Mouse (Mus musculus) gonadal fat pad, adult 2 months (tissue): Measurements from ENCODE around the gene Pole4. TPM values are rescaled to one million over a fixed set of nuclear protein-coding genes. Genes with fewer than 3 reads are reported as not detected.
A peak's percentile ranks its signal among the peaks of the same experiment; 100 is the strongest.
"Not testable (repeated sequence)": the region's sequence is repeated elsewhere in the genome, so short reads cannot be mapped to it uniquely, and the experiment has no call there.

Experiments
- DNase-seq: peaks from one replicate; pipeline ENCODE4 v3.0.0-alpha.2; 2012; ENCODE audit warnings: low read depth
- polyA plus RNA-seq: library from polyadenylated mRNA; depleted of rRNA; stranded (reverse); fragments of >200 nt; gene quantifications from 2 replicates; pipeline ENCODE4 v1.2.3, GENCODE M21; 2012; rRNA removed

Gene Pole4
- polyA plus RNA-seq, 1 experiment: 23.0 TPM

DNA sequence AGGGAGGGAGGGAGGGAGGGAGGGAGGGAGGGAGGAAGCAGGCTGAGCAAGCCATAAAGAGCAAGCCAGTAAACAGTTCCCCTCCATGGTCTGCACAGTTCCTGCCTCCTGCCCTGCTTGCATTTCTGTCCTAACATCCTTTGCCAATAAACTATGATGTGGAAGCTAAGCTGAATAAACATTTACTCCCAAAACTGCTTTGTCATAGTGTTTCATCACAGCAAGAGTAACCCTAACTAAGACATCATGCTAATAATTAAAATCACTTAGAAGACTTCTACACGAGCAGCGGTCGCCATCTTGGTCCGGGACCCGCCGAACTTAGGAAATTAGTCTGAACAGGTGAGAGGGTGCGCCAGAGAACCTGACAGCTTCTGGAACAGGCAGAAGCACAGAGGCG is 79.8 kb downstream of the Pole4 start:
- not testable (repeated sequence) for DNase-seq

DNA sequence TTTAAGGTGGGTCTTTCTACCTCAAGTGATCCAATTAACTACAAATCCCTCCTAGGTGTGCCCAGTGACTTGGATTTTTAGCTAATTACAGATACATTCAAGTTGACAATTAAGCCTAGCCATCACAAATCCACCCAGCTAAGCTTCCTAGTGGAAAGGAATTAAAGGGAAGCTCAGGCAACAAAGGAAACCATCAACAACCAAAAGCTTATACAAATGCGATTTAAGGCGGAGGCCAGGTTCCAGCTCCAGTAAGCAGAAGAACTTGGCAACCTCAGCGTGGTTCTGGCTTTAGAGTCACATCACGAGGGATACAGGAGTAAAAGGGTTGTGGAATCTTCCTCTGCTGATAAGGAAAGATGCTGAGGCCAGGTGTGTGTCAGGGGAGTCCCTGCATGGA is 92.0 kb downstream of the Pole4 start:
- no peak for DNase-seq

DNA sequence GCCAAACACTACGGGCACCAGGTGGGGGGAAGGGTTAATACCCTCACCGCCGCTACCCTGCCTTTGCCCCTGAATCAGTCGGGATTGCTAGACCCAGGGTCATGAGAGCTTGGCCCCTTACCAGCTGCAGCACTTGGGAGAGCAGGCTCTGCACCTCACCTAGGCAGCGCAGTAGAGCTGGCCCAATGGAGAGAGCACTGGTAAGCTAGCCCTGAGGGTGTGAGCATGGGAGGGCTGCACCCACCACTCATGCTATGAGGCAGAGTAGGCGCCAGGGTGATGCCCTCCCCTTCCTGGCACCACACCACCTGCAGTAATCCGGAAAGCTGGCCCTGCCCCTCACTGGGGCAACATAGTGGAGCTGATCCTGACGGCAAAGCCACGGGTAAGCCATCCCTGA is 94.1 kb downstream of the Pole4 start:
- peak; percentile 24 for DNase-seq

DNA sequence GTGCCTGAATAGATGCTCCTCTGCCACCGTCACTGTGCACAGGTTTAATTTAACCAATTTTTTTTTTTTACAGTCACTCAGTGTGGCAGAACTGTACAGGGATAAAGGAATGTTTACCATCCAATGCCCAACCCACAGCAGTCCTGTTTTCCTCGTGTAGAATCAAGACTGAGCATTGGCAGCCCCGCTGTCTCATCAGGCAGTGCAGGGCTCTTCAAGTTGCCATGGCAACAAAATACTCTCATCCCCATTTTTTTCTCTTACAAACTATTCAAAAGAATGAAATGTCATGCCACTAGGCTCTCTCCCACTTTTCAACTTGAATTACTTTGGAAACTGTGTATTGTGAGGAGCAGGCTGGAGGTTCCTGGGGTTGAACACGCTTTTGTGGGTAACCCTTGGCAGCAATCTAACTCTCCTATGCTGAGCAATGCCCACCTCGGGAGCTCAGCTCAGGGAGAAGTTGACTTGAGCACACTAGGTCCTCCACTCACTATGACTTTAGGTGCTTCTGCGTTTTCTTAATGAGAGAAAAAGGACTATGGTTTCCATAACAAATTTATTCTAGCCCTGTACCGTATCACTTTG is 95.7 kb downstream of the Pole4 start:
- no peak for DNase-seq

DNA sequence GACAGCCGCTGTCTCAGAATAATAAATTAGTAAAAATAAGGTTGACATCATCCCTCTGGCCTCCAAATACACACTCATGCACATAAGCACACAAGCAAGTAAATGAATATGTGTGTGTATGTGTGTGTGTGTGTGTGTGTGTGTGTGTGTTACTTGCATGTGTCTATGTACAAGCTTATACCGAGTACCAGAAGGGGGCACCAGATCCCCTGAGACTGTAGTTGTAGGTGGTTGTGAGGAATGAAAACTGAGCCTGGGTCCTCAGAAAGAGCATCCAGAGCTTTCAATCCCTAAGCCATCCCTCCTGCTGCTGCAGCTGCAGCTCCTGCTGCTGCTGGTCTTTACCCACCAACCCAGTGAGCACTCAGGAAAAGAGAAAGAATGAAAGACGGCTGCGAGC is 96.4 kb downstream of the Pole4 start:
- no peak for DNase-seq

DNA sequence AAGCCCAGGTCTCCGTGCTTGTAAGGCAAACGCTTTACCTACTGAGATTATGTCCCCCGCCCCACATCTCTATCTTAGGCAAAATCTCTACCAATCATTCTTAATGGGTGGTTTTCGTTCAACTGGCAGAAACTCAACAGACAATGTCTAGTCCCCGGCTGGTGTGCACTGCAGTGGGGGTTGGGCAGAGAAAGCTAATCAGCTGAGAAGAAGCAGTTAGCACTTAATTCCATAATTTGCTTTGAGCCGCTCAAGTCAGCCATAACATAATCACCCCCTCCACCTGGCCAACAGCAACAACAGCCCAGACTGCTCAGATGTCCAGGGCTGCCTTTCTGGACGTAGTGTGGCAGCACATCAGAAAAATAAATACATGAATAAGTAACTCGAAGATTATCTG is 100.4 kb downstream of the Pole4 start:
- no peak for DNase-seq

DNA sequence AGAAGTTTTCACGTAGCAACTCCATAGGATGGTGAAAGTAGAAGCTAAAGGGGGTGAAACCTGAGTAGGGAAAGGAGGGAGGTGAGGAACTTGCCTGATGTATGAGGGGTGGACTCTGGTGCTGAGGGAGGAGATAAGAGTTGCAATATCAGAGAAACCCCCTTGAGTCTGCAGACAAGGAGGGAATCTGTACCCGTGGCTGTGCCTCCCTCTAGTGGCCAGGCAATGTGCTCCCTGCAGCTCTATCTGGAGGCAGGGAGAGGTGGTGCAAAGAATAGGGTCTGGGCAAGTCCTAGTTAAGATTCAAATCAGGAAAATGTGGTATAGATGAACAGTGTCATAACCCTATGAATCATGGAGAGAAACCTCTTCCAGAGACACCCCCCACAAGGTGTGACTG is 101.5 kb downstream of the Pole4 start:
- no peak for DNase-seq

DNA sequence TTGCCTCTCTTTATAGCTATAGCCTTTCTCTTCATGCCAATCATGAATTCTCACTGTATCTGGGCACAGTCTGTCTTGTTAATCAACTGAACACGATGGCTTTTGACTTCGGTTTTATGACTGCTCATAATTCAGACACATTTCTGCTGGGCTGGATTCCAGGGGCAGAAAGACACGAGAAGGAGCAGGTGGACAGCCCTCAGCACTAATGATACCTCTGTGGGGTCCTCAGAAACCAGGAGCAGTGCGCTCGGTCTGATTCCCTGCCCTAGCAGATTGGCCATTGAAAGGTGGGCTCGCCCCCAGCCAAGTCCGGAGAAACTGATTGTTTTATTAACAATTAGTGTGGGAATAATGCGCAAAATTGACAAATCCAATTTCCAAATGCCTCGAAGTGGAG is 101.9 kb downstream of the Pole4 start:
- no peak for DNase-seq

DNA sequence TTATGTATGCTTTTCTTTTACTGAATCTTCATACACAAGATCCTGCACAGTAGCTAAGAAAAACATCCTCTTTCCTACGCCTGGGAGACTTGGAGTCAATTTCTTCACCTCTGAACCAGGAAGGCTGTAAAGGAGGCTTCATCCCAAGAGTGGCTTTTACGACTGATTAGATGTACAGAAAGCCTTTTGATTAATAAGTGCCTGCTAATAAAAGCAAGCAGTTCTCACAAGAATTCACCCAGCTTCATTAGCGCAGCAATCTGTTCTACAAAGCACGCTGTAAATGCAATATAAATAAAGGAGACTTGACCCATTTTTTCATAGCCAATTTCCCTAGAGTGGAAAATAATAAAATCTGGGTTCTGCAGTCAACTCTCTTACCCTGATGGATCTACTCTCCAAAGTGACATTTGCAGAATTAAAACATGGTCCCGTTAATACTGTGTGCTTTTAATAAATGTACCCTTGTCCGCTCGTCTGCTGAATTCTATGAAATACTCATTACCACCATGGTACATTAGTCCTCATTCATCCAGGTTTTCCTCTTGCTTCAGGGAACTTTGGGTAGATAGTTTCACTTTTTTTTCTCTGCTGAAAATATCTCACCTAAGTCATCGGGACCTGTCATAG is 109.6 kb downstream of the Pole4 start:
- DNase-seq: no peak

DNA sequence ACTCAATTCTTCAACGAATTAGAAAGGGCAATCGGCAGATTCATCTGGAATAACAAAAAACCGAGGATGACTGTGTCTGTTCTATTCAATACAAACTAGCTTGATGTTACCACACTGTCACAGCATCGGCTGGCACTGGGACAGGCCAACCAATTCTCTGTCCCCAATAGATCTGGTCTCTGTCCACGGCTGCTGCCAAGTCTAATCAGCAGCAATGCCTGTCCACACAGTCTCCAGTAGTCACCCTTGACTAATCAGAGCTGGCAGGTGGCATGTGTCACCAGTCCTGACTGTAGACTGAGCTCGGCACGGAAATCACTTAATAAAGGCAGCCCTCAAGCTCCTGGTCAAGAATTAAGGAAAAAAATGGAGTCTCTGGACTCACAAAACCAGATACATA is 115.8 kb downstream of the Pole4 start:
- DNase-seq: no peak

DNA sequence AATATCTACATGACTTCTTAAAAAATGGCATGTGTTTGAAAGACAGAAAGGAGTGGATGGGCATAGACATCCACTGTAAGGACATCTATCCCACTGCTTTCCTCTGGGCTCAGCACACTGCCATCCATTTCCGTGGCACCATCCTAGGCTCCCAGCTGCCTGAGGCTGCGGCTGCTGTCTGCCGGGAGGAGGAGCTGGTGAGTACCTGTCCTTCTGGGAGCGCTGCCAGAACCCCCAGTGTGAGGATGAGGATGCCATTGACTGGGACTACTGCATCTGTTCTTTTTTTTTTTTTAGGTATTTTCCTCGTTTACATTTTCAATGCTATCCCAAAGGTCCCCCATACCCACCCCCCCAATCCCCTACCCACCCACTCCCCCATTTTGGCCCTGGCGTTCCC is 119.8 kb downstream of the Pole4 start:
- no peak for DNase-seq

DNA sequence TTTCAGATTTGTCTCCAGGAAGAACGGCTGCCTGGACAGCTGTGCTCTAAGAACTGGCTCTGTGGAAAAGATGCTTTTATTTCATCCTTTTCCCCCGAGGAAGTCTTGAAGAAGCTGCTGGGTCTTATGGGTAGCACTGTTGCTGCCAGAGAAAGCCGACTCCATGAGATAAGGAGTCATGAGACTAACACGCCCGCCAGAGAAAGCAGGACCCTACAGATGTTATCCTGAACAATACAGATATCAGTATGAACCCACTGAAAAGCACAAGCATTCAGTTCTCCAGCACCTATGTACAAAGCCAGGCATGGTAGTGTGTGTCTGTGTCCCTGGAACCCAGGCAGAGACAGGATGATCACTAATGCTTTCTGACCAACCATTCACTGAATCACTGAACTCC is 129.7 kb downstream of the Pole4 start:
- DNase-seq: no peak

Other genes with a start within 250 kb of the Pole4 start
- gene Hk2, start 69.1 kb upstream of the Pole4 start, polyA plus RNA-seq: 31.5 and 60.1 TPM in 2 replicates
- gene Sema4f, start 234.4 kb upstream of the Pole4 start, polyA plus RNA-seq: 0.62 and 0.66 TPM in 2 replicates
- gene M1ap, start 241.5 kb upstream of the Pole4 start, polyA plus RNA-seq: 3.7 and 4.2 TPM in 2 replicates